8 mouse cellular contexts compared by ENCODE assay signal in genomic region chr6:134151853-134152505, GRCm38 (mm10).
DNase-seq lines count a peak whose midpoint lies in the region; ATAC-seq and TF ChIP-seq lines count a peak whose summit lies in the region.

No protein-coding gene starts in this region.

- peaks cover 39% of the 10 kb centered on the region for H3K4me1 ChIP-seq in embryonic facial prominence, embryonic 15.5 days
- peaks cover 18% of the 10 kb centered on the region; the same call in 1 of the 2 replicates for H3K4me1 ChIP-seq in midbrain, postnatal 0 days (ENCODE audit: insufficient read depth, low read length)

- no peaks in the 10 kb centered on the region for H3K9me3 ChIP-seq in embryonic facial prominence, embryonic 15.5 days (replicated peaks)
- no peaks in the 10 kb centered on the region for H3K9me3 ChIP-seq in midbrain, postnatal 0 days (ENCODE audit: low read length)

- H3K9ac ChIP-seq in embryonic facial prominence, embryonic 15.5 days, result no peak overlapping the region
- no peak overlapping the region for H3K9ac ChIP-seq in midbrain, postnatal 0 days (replicated peaks; ENCODE audit: low read length, poor library complexity, severe bottlenecking)

- H3K27ac ChIP-seq in embryonic facial prominence, embryonic 15.5 days (replicated peaks), result peak overlapping the region; percentile 69
- no peak overlapping the region for H3K27ac ChIP-seq in midbrain, postnatal 0 days (ENCODE audit: low read depth, low read length)

- no peaks in the 10 kb centered on the region for H3K27me3 ChIP-seq in embryonic facial prominence, embryonic 15.5 days
- no peaks in the 10 kb centered on the region for H3K27me3 ChIP-seq in midbrain, postnatal 0 days (ENCODE audit: insufficient read depth, low read length)

- no peak overlapping the region for H3K4me2 ChIP-seq in embryonic facial prominence, embryonic 15.5 days (replicated peaks)
- H3K4me2 ChIP-seq in midbrain, postnatal 0 days (ENCODE audit: low read depth, low read length, poor library complexity, severe bottlenecking), result no peak overlapping the region

- no peak overlapping the region for H3K4me3 ChIP-seq in embryonic facial prominence, embryonic 15.5 days (replicated peaks)
- H3K4me3 ChIP-seq in midbrain, postnatal 0 days (ENCODE audit: low read depth, low read length), result no peak overlapping the region

- ATAC-seq in embryonic facial prominence, embryonic 15.5 days (ENCODE audit: insufficient number of reproducible peaks, low FRiP score, low TSS enrichment, low read depth), result 0 out of 2 replicates have a peak, but pooled peaks have one; percentile 41
- no peak for ATAC-seq in midbrain, postnatal 0 days (ENCODE audit: low FRiP score)

- WGBS in embryonic facial prominence, embryonic 15.5 days, result 46% methylated on average over 9 of the region's 9 CpGs
- 61% methylated on average over 9 of the region's 9 CpGs for WGBS in midbrain, postnatal 0 days

- H3K36me3 ChIP-seq in embryonic facial prominence, embryonic 15.5 days, result no peaks in the 10 kb centered on the region
- H3K36me3 ChIP-seq in midbrain, postnatal 0 days (ENCODE audit: insufficient read depth, low read length), result no peaks in the 10 kb centered on the region

- DNase-seq in layer of hippocampus, adult 18-20 months (ENCODE audit: low spot score in 2 of 2), result peak; percentile 29 to 56
- no peak for DNase-seq in layer of hippocampus, postnatal 25 days (ENCODE audit: extremely low spot score in 1 of 2, low spot score in 1 of 2)
- DNase-seq in heart, postnatal 4 days, result peak; percentile 64
- DNase-seq in left cerebral cortex, adult 9 months (ENCODE audit: low spot score in 2 of 2), result peak; percentile 44 to 58
- no peak for DNase-seq in midbrain, postnatal 0 days (ENCODE audit: low spot score)
- no peak for DNase-seq in urinary bladder, postnatal 36 days (ENCODE audit: low spot score in 2 of 2)
- no peak for DNase-seq in thymus, postnatal 25 days

- 0 out of 2 replicates have a peak, but pooled peaks have one; percentile 4 for TF ChIP-seq CTCF in midbrain, postnatal 0 days (IDR thresholded peaks at IDR 0.05)

Comparison
In these comparisons a context has a peak if more than half of its experiments do, and no peak if none do; other contexts are left out.
1. DNase-seq: peak in layer of hippocampus, adult 18-20 months (2 of 2), heart, postnatal 4 days (single experiment) and left cerebral cortex, adult 9 months (2 of 2); none in layer of hippocampus, postnatal 25 days (0 of 2), midbrain, postnatal 0 days (single experiment), urinary bladder, postnatal 36 days (0 of 2) and thymus, postnatal 25 days (single experiment).